Mouse (Mus musculus): ENCODE measurements at regions not wholly inside any gene's neighbourhood (a gene's known extent, or its start where the extent isn't known, plus 50 kb on each side); places are given as distances from the start of the nearest gene placed in this dataset.
A peak's percentile ranks its signal among the peaks of the same experiment; 100 is the strongest.

GRCm38 (mm10) chr9:13999358-13999757, 171.8 kb downstream of the Fam76b start:
- no peaks in the 10 kb centered on the region for H3K27me3 ChIP-seq (ENCODE audit: control insufficient read depth, insufficient read depth, low read length)
- H3K36me3 ChIP-seq (ENCODE audit: control insufficient read depth, insufficient read depth, low read length) = no peaks in the 10 kb centered on the region
- H3K9ac ChIP-seq (ENCODE audit: low read length) = no peak overlapping the region
- H3K9me3 ChIP-seq (replicated peaks; ENCODE audit: control insufficient read depth, low read length) = no peaks in the 10 kb centered on the region
- no peak overlapping the region for H3K4me2 ChIP-seq (ENCODE audit: low read depth, low read length)
- no peak for ATAC-seq (ENCODE audit: insufficient read depth, low FRiP score)
- 77% methylated on average over 4 of the region's 4 CpGs for WGBS
- H3K4me1 ChIP-seq (ENCODE audit: control insufficient read depth, insufficient read depth, low read length) = no peaks in the 10 kb centered on the region
- no peak overlapping the region for H3K27ac ChIP-seq (ENCODE audit: low read length)
- no peak overlapping the region for H3K4me3 ChIP-seq (replicated peaks; ENCODE audit: low read length)

DNA sequence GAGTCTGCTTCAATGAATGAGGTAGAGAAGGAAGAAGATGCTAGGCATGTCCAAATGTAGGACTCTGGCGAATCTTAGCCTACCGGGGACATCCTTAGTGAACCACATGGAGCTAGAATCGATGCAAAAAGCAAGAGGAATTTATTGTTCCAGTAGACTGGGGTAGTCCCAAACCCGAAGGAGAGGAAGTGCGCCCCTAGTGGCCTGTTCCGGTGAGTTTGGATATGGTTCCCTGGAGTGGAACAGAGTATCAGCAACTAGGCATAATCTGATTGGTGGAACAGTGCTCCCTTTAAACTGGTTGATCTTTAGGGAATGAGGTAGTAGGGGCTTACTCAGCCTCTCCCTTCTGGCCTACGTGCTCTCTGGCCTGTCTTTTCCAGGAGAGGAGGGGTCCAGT, 174.0 kb downstream of the Fam76b start:
- Histone ChIP-seq H3K27me3 (ENCODE audit: control insufficient read depth, insufficient read depth, low read length) (no peaks in the 10 kb centered on the region), H3K4me2 (ENCODE audit: low read depth, low read length) (no peak overlapping the region), H3K9ac (ENCODE audit: low read length) (no peak overlapping the region), H3K9me3 (replicated peaks; ENCODE audit: control insufficient read depth, low read length) (no peaks in the 10 kb centered on the region), H3K4me3 (replicated peaks; ENCODE audit: low read length) (no peak overlapping the region), H3K36me3 (ENCODE audit: control insufficient read depth, insufficient read depth, low read length) (no peaks in the 10 kb centered on the region), H3K4me1 (ENCODE audit: control insufficient read depth, insufficient read depth, low read length) (no peaks in the 10 kb centered on the region), H3K27ac (ENCODE audit: low read length) (no peak overlapping the region)
- no peak for ATAC-seq (ENCODE audit: insufficient read depth, low FRiP score)
- WGBS = 82% methylated on average over 7 of the region's 7 CpGs

- Histone ChIP-seq H3K27me3 (ENCODE audit: control insufficient read depth, insufficient read depth, low read length) (no peaks in the 10 kb centered on the region), H3K27ac (ENCODE audit: low read length) (no peak overlapping the region), H3K4me3 (replicated peaks; ENCODE audit: low read length) (no peak overlapping the region), H3K9ac (ENCODE audit: low read length) (no peak overlapping the region), H3K36me3 (ENCODE audit: control insufficient read depth, insufficient read depth, low read length) (no peaks in the 10 kb centered on the region), H3K4me2 (ENCODE audit: low read depth, low read length) (no peak overlapping the region), H3K4me1 (ENCODE audit: control insufficient read depth, insufficient read depth, low read length) (no peaks in the 10 kb centered on the region), H3K9me3 (replicated peaks; ENCODE audit: control insufficient read depth, low read length) (no peaks in the 10 kb centered on the region)
- ATAC-seq (ENCODE audit: insufficient read depth, low FRiP score) = no peak
- WGBS = 74% methylated on average over 2 of the region's 2 CpGs
Measured at GRCm38 (mm10) chr9:14002236-14002635, 174.7 kb downstream of the Fam76b start.

DNA sequence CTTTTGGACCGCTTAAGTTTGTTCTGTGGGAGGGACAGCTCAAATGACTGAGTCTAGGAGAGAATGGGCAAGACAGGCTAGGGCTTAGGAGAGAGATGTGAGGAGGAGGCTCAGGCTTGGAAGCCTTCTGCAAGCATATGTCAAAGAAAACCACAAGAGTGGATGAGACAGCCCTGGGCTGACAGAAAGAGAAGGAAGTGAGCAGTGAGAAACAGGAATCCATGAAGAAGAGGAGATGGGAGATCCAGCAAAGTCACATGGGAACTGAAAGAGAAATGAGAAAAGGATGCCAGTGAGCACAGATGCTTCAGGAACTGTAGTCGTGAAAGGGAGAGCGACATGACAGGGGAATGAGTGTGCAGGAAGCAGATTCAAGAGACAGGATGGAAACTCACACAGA, 175.6 kb downstream of the Fam76b start:
- Histone ChIP-seq H3K9me3 (replicated peaks; ENCODE audit: control insufficient read depth, low read length) (no peaks in the 10 kb centered on the region), H3K4me1 (ENCODE audit: control insufficient read depth, insufficient read depth, low read length) (no peaks in the 10 kb centered on the region), H3K27ac (ENCODE audit: low read length) (no peak overlapping the region), H3K27me3 (ENCODE audit: control insufficient read depth, insufficient read depth, low read length) (no peaks in the 10 kb centered on the region), H3K9ac (ENCODE audit: low read length) (no peak overlapping the region), H3K4me3 (replicated peaks; ENCODE audit: low read length) (no peak overlapping the region), H3K4me2 (ENCODE audit: low read depth, low read length) (no peak overlapping the region), H3K36me3 (ENCODE audit: control insufficient read depth, insufficient read depth, low read length) (no peaks in the 10 kb centered on the region)
- 74% methylated on average over 3 of the region's 3 CpGs for WGBS
- no peak for ATAC-seq (ENCODE audit: insufficient read depth, low FRiP score)

DNA sequence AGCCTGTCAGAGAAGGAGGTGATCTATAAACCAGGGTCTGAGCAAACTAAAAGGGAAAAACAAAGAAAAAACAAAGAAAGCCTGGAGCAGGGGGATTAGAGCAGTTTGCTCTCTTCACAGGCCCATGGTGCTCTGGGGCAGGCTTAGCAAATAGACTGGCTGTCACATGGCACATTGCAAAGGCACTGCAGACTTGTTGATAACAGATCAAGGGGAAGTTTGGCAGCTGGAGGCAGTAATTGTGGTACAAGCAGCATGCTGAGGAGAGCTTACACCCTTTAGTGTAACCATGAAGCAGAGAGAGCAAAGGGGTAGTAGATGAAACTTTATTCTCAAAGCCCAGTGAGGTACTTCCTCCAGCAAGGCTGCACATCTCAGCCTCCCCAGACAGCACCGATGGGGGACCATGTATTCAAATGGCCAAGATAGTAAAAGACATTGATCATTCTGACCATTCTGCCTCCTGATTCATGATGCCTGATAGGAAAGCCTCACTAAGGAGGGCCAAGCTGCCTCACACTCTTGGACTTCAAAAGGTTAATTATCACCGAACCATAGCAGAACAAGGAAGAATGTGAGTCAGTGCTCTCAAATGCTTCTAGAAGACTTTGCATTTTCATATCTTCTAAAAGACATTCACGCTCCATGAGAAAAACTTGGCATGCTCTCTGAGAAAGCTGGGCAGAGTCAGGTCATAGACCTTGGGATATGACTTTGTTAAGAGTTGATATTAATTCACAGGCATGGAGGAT, 178.9 kb downstream of the Fam76b start:
- Histone ChIP-seq H3K4me3 (replicated peaks; ENCODE audit: low read length) (no peak overlapping the region), H3K9ac (ENCODE audit: low read length) (no peak overlapping the region), H3K4me2 (ENCODE audit: low read depth, low read length) (no peak overlapping the region), H3K27ac (ENCODE audit: low read length) (no peak overlapping the region), H3K4me1 (ENCODE audit: control insufficient read depth, insufficient read depth, low read length) (no peaks in the 10 kb centered on the region), H3K9me3 (replicated peaks; ENCODE audit: control insufficient read depth, low read length) (no peaks in the 10 kb centered on the region), H3K27me3 (ENCODE audit: control insufficient read depth, insufficient read depth, low read length) (no peaks in the 10 kb centered on the region), H3K36me3 (ENCODE audit: control insufficient read depth, insufficient read depth, low read length) (no peaks in the 10 kb centered on the region)
- ATAC-seq (ENCODE audit: insufficient read depth, low FRiP score) = peak; percentile 74; the same call in 1 of the 2 replicates
- WGBS = 63% methylated on average over 3 of the region's 3 CpGs

DNA sequence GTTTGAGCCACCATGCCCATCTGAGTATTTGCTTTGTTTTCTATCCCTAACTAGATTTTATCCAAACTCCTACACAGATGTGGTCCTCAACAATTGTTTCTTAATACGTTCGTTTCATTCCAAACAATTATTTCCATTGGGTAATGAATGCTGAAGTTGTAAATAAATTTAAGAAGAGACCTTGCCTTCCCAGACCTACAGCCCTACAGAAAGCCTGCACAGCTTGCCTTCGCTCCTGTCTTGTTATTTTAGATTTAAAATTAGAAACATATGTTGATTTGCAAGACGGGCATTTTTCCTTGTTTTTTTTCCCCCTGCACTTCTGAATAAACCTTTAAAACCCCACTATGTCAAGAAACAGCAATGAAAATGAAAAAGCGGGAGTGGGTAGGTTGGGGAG, 181.9 kb downstream of the Fam76b start:
- Histone ChIP-seq H3K4me2 (ENCODE audit: low read depth, low read length) (no peak overlapping the region), H3K9ac (ENCODE audit: low read length) (no peak overlapping the region), H3K27ac (ENCODE audit: low read length) (no peak overlapping the region), H3K4me1 (ENCODE audit: control insufficient read depth, insufficient read depth, low read length) (no peaks in the 10 kb centered on the region), H3K36me3 (ENCODE audit: control insufficient read depth, insufficient read depth, low read length) (no peaks in the 10 kb centered on the region), H3K27me3 (ENCODE audit: control insufficient read depth, insufficient read depth, low read length) (no peaks in the 10 kb centered on the region), H3K4me3 (replicated peaks; ENCODE audit: low read length) (no peak overlapping the region), H3K9me3 (replicated peaks; ENCODE audit: control insufficient read depth, low read length) (no peaks in the 10 kb centered on the region)
- WGBS = 83% methylated on average over 5 of the region's 5 CpGs
- no peak for ATAC-seq (ENCODE audit: insufficient read depth, low FRiP score)

DNA sequence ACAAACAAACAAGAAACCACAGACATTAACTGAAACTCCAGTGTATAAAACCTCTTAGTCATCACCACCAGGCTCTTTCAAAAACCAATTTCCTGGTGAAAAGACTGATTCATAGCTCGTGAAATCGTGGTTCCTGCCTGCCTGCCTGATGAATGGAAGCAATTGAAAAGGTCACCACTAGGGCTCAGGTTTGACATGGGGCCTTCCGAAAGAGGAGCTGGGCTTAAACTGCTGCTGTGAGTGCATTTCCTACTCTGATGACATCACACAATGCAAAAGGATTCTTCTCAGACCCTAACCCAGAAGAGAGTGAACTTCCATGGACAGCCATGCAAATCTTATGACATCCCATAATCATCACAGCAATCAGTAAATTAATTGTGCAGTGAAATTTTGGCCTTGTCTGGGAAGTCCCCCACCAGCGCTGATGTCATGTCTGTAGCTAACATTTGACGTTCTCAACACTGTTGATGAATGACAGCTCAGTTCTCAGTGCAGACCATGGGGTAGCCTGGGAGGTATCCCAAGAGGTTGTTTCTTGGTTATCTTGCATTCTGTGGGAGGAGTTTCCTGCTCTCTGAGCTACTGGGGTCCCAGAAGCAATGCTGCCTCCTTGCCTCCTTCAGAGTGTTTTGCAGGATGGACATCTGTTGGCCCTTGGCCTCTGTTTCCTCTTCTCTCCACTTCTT, 182.9 kb downstream of the Fam76b start:
- Histone ChIP-seq H3K4me2 (ENCODE audit: low read depth, low read length) (no peak overlapping the region), H3K36me3 (ENCODE audit: control insufficient read depth, insufficient read depth, low read length) (no peaks in the 10 kb centered on the region), H3K27ac (ENCODE audit: low read length) (no peak overlapping the region), H3K9me3 (replicated peaks; ENCODE audit: control insufficient read depth, low read length) (no peaks in the 10 kb centered on the region), H3K9ac (ENCODE audit: low read length) (no peak overlapping the region), H3K4me1 (ENCODE audit: control insufficient read depth, insufficient read depth, low read length) (no peaks in the 10 kb centered on the region), H3K4me3 (replicated peaks; ENCODE audit: low read length) (no peak overlapping the region), H3K27me3 (ENCODE audit: control insufficient read depth, insufficient read depth, low read length) (no peaks in the 10 kb centered on the region)
- no peak for ATAC-seq (ENCODE audit: insufficient read depth, low FRiP score)
- 35% methylated on average over 5 of the region's 5 CpGs for WGBS

GRCm38 (mm10) chr9:14024216-14024615, 196.7 kb downstream of the Fam76b start:
- no peak overlapping the region for H3K27ac ChIP-seq (ENCODE audit: low read length)
- no peaks in the 10 kb centered on the region for H3K9me3 ChIP-seq (replicated peaks; ENCODE audit: control insufficient read depth, low read length)
- H3K4me3 ChIP-seq (replicated peaks; ENCODE audit: low read length) = no peak overlapping the region
- H3K9ac ChIP-seq (ENCODE audit: low read length) = no peak overlapping the region
- no peaks in the 10 kb centered on the region for H3K36me3 ChIP-seq (ENCODE audit: control insufficient read depth, insufficient read depth, low read length)
- no peak for ATAC-seq (ENCODE audit: insufficient read depth, low FRiP score)
- no peaks in the 10 kb centered on the region for H3K27me3 ChIP-seq (ENCODE audit: control insufficient read depth, insufficient read depth, low read length)
- no peak overlapping the region for H3K4me2 ChIP-seq (ENCODE audit: low read depth, low read length)
- H3K4me1 ChIP-seq (ENCODE audit: control insufficient read depth, insufficient read depth, low read length) = 0 out of 2 replicates have a peak, but pooled peaks cover 5% of the 10 kb centered on the region

- no peak overlapping the region for H3K4me3 ChIP-seq (replicated peaks; ENCODE audit: low read length)
- H3K9me3 ChIP-seq (replicated peaks; ENCODE audit: control insufficient read depth, low read length) = no peaks in the 10 kb centered on the region
- no peaks in the 10 kb centered on the region for H3K36me3 ChIP-seq (ENCODE audit: control insufficient read depth, insufficient read depth, low read length)
- 0 out of 2 replicates have a peak, but pooled peaks cover 5% of the 10 kb centered on the region for H3K4me1 ChIP-seq (ENCODE audit: control insufficient read depth, insufficient read depth, low read length)
- no peak overlapping the region; the same call in 1 of the 2 replicates for H3K27ac ChIP-seq (ENCODE audit: low read length)
- no peak overlapping the region for H3K9ac ChIP-seq (ENCODE audit: low read length)
- H3K27me3 ChIP-seq (ENCODE audit: control insufficient read depth, insufficient read depth, low read length) = no peaks in the 10 kb centered on the region
- ATAC-seq (ENCODE audit: insufficient read depth, low FRiP score) = no peak
- WGBS = 52% methylated on average over 3 of the region's 3 CpGs
- H3K4me2 ChIP-seq (ENCODE audit: low read depth, low read length) = no peak overlapping the region
Measured at GRCm38 (mm10) chr9:14024701-14025100, 197.2 kb downstream of the Fam76b start.

Data from stomach, embryonic 16.5 days (tissue).